Mouse (Mus musculus) myocyte (in vitro differentiated cells): ENCODE data around the gene Ifit1. TPM values are rescaled to one million over a fixed set of nuclear protein-coding genes. Genes with fewer than 3 reads are reported as not detected.
"Not testable (repeated sequence)": the region's sequence is repeated elsewhere in the genome, so short reads cannot be mapped to it uniquely, and the experiment has no call there.

Source experiments
- H3K27me3 ChIP-seq: one replicate; pipeline ENCODE4 v1.6.1; 2011; ENCODE audit not compliant: control insufficient read depth, insufficient read depth, insufficient read length
- H3K36me3 ChIP-seq: one replicate; pipeline ENCODE4 v1.6.1; 2011; ENCODE audit not compliant: control insufficient read depth, insufficient read depth
- H3K4me2 ChIP-seq: one replicate; pipeline ENCODE4 v1.6.1; 2011; ENCODE audit warnings: low read depth, control low read depth
- H3K4me3 ChIP-seq: one replicate; pipeline ENCODE4 v1.5.1; 2011; ENCODE audit warnings: mild to moderate bottlenecking, control low read depth, moderate library complexity
- H3K79me2 ChIP-seq: one replicate; pipeline ENCODE4 v1.6.1; 2011; ENCODE audit not compliant: control insufficient read depth, insufficient read depth
- H3ac ChIP-seq: one replicate; pipeline ENCODE4 v1.6.1; 2011; ENCODE audit not compliant: control insufficient read depth, insufficient read length
- CEBPB ChIP-seq: IDR thresholded peaks from 2 replicates; pipeline ENCODE4 v1.6.1; 2011; ENCODE audit warnings: mild to moderate bottlenecking, moderate library complexity; ENCODE audit not compliant: poor library complexity, insufficient read depth, severe bottlenecking
- E2F4 ChIP-seq: IDR thresholded peaks from one replicate; pipeline ENCODE4 v1.6.1; 2011; ENCODE audit warnings: mild to moderate bottlenecking, control low read depth, moderate library complexity; ENCODE audit not compliant: insufficient read depth
- MAX ChIP-seq: IDR thresholded peaks from one replicate; pipeline ENCODE4 v1.6.1; 2011; ENCODE audit warnings: low read depth, mild to moderate bottlenecking, control low read depth
- MYOD1 ChIP-seq, 3 experiments: IDR thresholded peaks; one replicate each; pipeline ENCODE4 v1.6.1; 2011; ENCODE audit warnings: control low read depth in 2 of 3, low read depth in 2 of 3, mild to moderate bottlenecking in 2 of 3, moderate library complexity in 1 of 3; ENCODE audit not compliant: insufficient read length in 2 of 3, control insufficient read depth in 1 of 3
- MYOG ChIP-seq, 3 experiments: IDR thresholded peaks; one replicate each; pipeline ENCODE4 v1.6.1; 2011; ENCODE audit warnings: control low read depth in 2 of 3, low read depth in 2 of 3, mild to moderate bottlenecking in 2 of 3; ENCODE audit not compliant: insufficient read length in 2 of 3, control insufficient read depth in 1 of 3, insufficient read depth in 1 of 3
- POLR2A ChIP-seq: IDR thresholded peaks from one replicate; pipeline ENCODE4 v1.6.1; 2011; ENCODE audit warnings: low read depth, mild to moderate bottlenecking, control low read depth, moderate library complexity; ENCODE audit not compliant: insufficient read length
- POLR2AphosphoS2 ChIP-seq: IDR thresholded peaks from one replicate; pipeline ENCODE4 v1.6.1; 2011; ENCODE audit warnings: low read depth, control low read depth; ENCODE audit not compliant: insufficient read length
- REST ChIP-seq: IDR thresholded peaks from one replicate; pipeline ENCODE4 v1.6.1; 2011; ENCODE audit warnings: mild to moderate bottlenecking, control low read depth, moderate library complexity; ENCODE audit not compliant: insufficient read depth, insufficient read length
- SRF ChIP-seq: IDR thresholded peaks from one replicate; pipeline ENCODE4 v1.6.1; 2011; ENCODE audit warnings: low read depth; ENCODE audit not compliant: control insufficient read depth, insufficient read length
- TCF12 ChIP-seq: IDR thresholded peaks from one replicate; pipeline ENCODE4 v1.6.1; 2011; ENCODE audit warnings: mild to moderate bottlenecking, control low read depth; ENCODE audit not compliant: poor library complexity, insufficient read depth, severe bottlenecking
- TCF3 ChIP-seq: IDR thresholded peaks from one replicate; pipeline ENCODE4 v1.6.1; 2011; ENCODE audit warnings: low read depth, control low read depth; ENCODE audit not compliant: insufficient read length
- USF1 ChIP-seq: IDR thresholded peaks from one replicate; pipeline ENCODE4 v1.6.1; 2011; ENCODE audit warnings: low read depth, mild to moderate bottlenecking, control low read depth, moderate library complexity
- polyA plus RNA-seq: library from polyadenylated mRNA; unstranded; fragments of >200 nt; fragmentation: generic; extraction: Trizol; gene quantifications from one replicate; pipeline ENCODE4 v1.2.1, GENCODE M21; 2012; ENCODE audit warnings: missing spikeins

Gene Ifit1
- polyA plus RNA-seq, 1 experiment: 0.53 TPM

DNA sequence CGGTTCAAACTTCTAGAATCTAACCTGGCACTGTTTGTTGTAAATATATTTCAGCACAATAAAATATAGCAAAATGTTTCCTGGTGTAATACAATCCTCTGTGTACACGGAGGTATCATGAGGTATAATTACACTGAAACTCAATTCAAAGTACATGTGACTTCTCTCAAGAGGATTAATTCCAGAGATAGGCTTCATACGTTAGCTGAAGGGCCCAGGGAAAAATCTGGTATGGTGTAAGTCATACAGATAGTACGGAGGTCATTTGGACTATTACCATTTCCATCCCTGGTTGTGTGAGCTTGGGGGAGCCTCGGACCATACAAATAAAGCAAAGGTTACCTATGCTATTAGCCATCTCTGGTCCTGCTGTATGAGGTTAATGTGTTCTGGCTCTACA, 1.9 kb downstream of the Ifit1 start:
- H3K27me3 ChIP-seq: peaks cover 5% of the 10 kb centered on the region
- no peak for TF ChIP-seq E2F4
- TF ChIP-seq REST: no peak
- no peak for TF ChIP-seq MYOD1 (IDR thresholded peaks at IDR 0.05; ENCODE audit: control insufficient read depth in 1 of 3, insufficient read length in 2 of 3, low read depth in 2 of 3)
- no peak for TF ChIP-seq SRF
- no peak for TF ChIP-seq MYOG (IDR thresholded peaks at IDR 0.05; ENCODE audit: control insufficient read depth in 1 of 3, insufficient read depth in 1 of 3, insufficient read length in 2 of 3, low read depth in 2 of 3)
- TF ChIP-seq POLR2AphosphoS2: no peak
- no peak for TF ChIP-seq USF1
- TF ChIP-seq TCF12: no peak
- TF ChIP-seq CEBPB: no peak
- no peak for TF ChIP-seq MAX
- TF ChIP-seq TCF3: no peak
- TF ChIP-seq POLR2A: no peak
- H3K4me2 ChIP-seq: no peak overlapping the region
- no peak overlapping the region for H3K4me3 ChIP-seq
- H3K79me2 ChIP-seq: no peaks in the 10 kb centered on the region
- H3K36me3 ChIP-seq: no peaks in the 10 kb centered on the region
- H3ac ChIP-seq: no peak overlapping the region

DNA sequence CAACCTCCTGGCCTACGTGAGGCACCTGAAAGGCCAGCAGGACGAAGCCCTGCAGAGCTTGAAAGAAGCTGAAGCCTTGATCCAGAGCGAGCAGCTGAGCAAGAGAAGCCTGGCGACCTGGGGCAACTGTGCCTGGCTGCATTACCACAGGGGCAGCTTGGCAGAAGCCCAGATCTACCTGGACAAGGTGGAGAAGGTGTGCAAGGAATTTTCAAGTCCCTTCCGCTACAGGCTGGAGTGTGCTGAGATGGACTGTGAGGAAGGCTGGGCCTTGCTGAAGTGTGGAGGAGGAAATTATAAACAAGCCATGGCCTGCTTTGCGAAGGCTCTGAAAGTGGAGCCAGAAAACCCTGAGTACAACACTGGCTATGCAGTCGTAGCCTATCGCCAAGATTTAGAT, 7.0 kb downstream of the Ifit1 start:
- H3K79me2 ChIP-seq, H3K4me2 ChIP-seq, H3K36me3 ChIP-seq, H3K27me3 ChIP-seq, H3ac ChIP-seq, H3K4me3 ChIP-seq: not testable (repeated sequence)

DNA sequence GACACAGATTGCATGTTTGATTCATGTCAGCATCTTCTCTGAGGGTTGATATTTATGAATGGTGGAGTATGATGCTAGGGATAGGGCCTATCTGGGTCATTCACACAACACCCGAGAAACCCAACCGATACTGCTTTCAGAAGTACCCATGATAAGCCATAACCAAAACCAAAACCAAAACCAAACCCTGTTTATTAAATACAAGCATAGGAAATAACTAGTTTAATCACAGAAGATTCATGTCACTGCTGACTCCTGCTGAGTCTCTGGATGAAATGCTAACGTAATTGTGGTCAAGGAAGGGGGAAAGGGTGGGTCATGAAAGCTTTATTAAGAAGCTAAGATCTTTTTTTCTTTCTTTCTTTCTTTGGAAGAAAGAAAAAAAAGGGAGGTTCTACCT, 9.6 kb downstream of the Ifit1 start:
- Histone ChIP-seq H3K4me3 (no peak overlapping the region), H3K79me2 (no peaks in the 10 kb centered on the region), H3K27me3 (peaks cover 8% of the 10 kb centered on the region), H3ac (no peak overlapping the region), H3K36me3 (no peaks in the 10 kb centered on the region), H3K4me2 (no peak overlapping the region)
- TF ChIP-seq MAX: no peak
- no peak for TF ChIP-seq MYOG (IDR thresholded peaks at IDR 0.05; ENCODE audit: control insufficient read depth in 1 of 3, insufficient read depth in 1 of 3, insufficient read length in 2 of 3, low read depth in 2 of 3)
- no peak for TF ChIP-seq SRF
- TF ChIP-seq E2F4: no peak
- no peak for TF ChIP-seq MYOD1 (IDR thresholded peaks at IDR 0.05; ENCODE audit: control insufficient read depth in 1 of 3, insufficient read length in 2 of 3, low read depth in 2 of 3)
- TF ChIP-seq POLR2A: no peak
- no peak for TF ChIP-seq POLR2AphosphoS2
- no peak for TF ChIP-seq USF1
- no peak for TF ChIP-seq REST
- TF ChIP-seq CEBPB: no peak
- no peak for TF ChIP-seq TCF12
- no peak for TF ChIP-seq TCF3

DNA sequence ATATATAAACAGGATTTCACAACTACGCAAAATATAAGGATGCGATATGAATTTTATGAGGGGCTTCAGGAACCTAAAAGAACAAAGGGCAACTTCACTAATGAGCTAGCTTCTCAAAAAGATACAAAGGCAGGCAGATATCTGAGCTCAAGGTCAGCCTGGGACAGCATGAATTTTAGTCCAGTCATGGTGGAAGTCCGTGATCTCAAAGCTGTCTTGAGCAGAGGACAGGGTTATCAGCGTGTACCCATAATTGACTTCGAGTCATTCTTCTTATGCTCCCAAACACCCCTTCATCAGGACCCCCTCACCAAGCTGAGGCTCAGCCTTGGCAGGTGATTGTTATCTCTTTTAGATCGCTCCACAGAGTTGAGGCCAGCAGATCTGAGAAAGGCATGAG, 10.3 kb downstream of the Ifit1 start:
- Histone ChIP-seq H3K27me3 (peaks cover 8% of the 10 kb centered on the region), H3K4me2 (no peak overlapping the region), H3ac (no peak overlapping the region), H3K79me2 (no peaks in the 10 kb centered on the region), H3K4me3 (no peak overlapping the region), H3K36me3 (no peaks in the 10 kb centered on the region)
- TF ChIP-seq MYOD1 (IDR thresholded peaks at IDR 0.05; ENCODE audit: control insufficient read depth in 1 of 3, insufficient read length in 2 of 3, low read depth in 2 of 3) (no peak), MYOG (IDR thresholded peaks at IDR 0.05; ENCODE audit: control insufficient read depth in 1 of 3, insufficient read depth in 1 of 3, insufficient read length in 2 of 3, low read depth in 2 of 3) (no peak), POLR2AphosphoS2 (no peak), TCF12 (no peak), REST (no peak), USF1 (no peak), POLR2A (no peak), MAX (no peak)

DNA sequence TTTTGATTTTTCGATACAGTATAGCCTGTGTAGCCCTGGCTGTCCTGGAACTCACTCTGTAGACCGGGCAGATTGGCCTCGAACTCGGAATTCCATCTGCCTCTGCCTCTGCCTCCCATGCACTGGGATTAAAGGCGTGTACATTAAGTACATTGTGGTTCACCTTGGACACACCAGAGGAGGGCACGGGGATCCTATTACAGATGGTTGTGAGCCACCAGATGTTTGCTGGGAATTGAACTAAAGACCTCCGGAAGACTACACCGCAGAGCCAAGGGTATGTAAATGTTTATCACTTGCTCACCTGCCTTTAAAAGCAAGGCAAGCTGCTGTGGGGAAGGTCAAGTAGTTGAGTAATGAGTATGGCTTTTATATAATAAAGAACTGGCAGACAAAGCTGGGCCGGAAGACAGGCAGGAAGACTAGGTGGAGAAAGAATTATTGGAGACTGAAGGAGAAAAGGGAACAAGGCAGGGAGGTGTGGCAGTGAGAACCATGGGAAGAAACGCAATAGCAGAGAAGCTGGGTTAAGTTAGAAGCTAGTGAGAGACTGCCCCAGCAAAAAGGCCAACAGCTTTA, 14.6 kb downstream of the Ifit1 start:
- H3ac ChIP-seq: no peak overlapping the region
- H3K79me2 ChIP-seq: no peaks in the 10 kb centered on the region
- H3K36me3 ChIP-seq: no peaks in the 10 kb centered on the region
- TF ChIP-seq E2F4: no peak
- TF ChIP-seq CEBPB: no peak
- TF ChIP-seq TCF12: no peak
- TF ChIP-seq MYOD1 (IDR thresholded peaks at IDR 0.05; ENCODE audit: control insufficient read depth in 1 of 3, insufficient read length in 2 of 3, low read depth in 2 of 3): no peak
- TF ChIP-seq MYOG (IDR thresholded peaks at IDR 0.05; ENCODE audit: control insufficient read depth in 1 of 3, insufficient read depth in 1 of 3, insufficient read length in 2 of 3, low read depth in 2 of 3): no peak
- TF ChIP-seq POLR2A: no peak
- no peak for TF ChIP-seq USF1
- TF ChIP-seq SRF: no peak
- no peak for TF ChIP-seq REST
- TF ChIP-seq POLR2AphosphoS2: no peak
- no peak for TF ChIP-seq MAX
- TF ChIP-seq TCF3: no peak
- no peak overlapping the region for H3K4me3 ChIP-seq
- no peak overlapping the region for H3K4me2 ChIP-seq
- H3K27me3 ChIP-seq: peaks cover 11% of the 10 kb centered on the region
